Mouse (Mus musculus) macrophage (primary cell): ENCODE results near the gene Rffl. TPM values are rescaled to one million over a fixed set of nuclear protein-coding genes. Genes with fewer than 3 reads are reported as not detected.
A peak's percentile ranks its signal among the peaks of the same experiment; 100 is the strongest.

Experiments used
- H3K27ac ChIP-seq: fragments of 350-480 bp; formaldehyde crosslinking; 2 replicates; pipeline ENCODE4 v1.9.0; 2021
- H3K36me3 ChIP-seq: fragments of 350-480 bp; formaldehyde crosslinking; 2 replicates; pipeline ENCODE4 v1.9.0; 2021; ENCODE audit errors: inconsistent target
- H3K4me3 ChIP-seq: fragments of 350-480 bp; formaldehyde crosslinking; 2 replicates; pipeline ENCODE4 v1.9.0; 2021; ENCODE audit errors: inconsistent target
- H3K79me2 ChIP-seq: fragments of 350-480 bp; formaldehyde crosslinking; 2 replicates; pipeline ENCODE4 v1.9.0; 2021; ENCODE audit errors: inconsistent target
- WGBS: methylation state at CpG from one replicate; pipeline ENCODE4 v1.1.7; 2026; ENCODE audit warnings: inconsistent platforms; ENCODE audit not compliant: missing documents; 5-methylcytosine and 5-hydroxymethylcytosine counted together
- polyA plus RNA-seq: library from polyadenylated mRNA; stranded (reverse); fragments of 250-400 nt; gene quantifications from 3 replicates; pipeline ENCODE4 v1.2.4, GENCODE M21; 2018; ENCODE audit warnings: inconsistent platforms

Gene Rffl
- polyA plus RNA-seq, 1 experiment from 2014 or later, result 5.0 TPM

DNA sequence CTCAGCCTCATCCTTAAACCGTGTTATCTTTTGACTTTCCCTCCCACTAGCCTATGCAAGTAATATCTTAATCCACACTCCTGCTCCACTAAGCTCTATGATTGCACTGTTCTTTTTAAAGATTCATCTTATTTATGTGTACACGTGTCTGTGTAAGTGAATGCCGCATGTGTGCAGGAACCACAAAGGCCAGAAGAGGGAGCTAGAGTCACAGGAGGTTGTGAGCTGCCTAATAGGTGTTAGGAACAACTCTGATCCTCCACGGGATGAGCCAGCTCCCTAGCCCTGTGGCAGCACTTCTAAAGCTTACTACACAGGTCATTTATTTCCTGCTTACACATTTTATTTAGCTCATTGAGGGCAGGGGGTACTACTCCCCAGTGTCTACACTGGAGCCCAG, 51.7 kb downstream of the Rffl start:
- Histone ChIP-seq H3K79me2 (no peaks in the 10 kb centered on the region), H3K4me3 (no peak overlapping the region), H3K36me3 (0 out of 2 replicates have a peak, but pooled peaks cover 5% of the 10 kb centered on the region), H3K27ac (no peak overlapping the region)
- 67% methylated on average over 4 of the region's 4 CpGs for WGBS

DNA sequence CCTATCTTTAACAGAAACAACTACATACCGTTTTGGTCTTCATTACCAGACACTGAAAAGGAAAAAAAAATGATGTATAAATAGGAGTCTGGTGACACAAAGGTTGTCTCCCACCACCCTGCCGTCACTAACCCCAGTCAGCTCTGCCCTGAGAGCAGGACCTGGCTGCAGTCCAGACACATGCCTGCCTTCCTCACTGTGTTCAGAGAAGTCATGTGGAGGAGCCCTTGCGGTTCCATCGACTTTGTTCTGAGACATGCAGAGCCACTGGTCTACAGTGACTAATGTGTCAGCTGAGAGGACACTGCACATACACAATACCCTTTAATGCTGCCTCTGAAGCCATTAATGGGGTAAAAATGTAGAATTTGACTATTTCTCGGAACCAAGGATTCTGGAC, 62.5 kb downstream of the Rffl start:
- Histone ChIP-seq H3K36me3 (peaks cover 45% of the 10 kb centered on the region; the same call in 1 of the 2 replicates), H3K27ac (no peak overlapping the region), H3K4me3 (no peak overlapping the region), H3K79me2 (no peaks in the 10 kb centered on the region)
- WGBS, result 95% methylated on average over 5 of the region's 5 CpGs

DNA sequence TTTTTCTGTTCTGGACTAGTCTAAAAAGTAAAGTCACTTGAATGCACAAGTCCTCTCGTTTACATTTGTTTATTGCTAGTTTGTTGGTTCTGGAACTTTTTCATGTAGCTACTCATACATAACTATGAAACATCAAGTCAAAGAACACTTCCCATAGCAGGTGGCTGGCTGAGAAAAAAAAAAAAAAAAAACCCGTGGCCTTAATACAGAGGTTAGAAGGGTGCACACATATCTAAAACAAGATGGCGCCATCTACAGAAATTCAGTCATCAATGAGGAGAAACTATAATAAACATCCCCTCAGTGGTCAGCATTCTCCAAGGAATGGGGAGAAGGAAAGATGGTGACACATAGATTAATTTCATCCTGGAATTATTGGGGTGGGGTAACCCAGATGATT, 63.6 kb downstream of the Rffl start:
- 73% methylated on average over 3 of the region's 3 CpGs for WGBS
- Histone ChIP-seq H3K4me3 (no peak overlapping the region), H3K79me2 (no peaks in the 10 kb centered on the region), H3K27ac (no peak overlapping the region), H3K36me3 (peaks cover 47% of the 10 kb centered on the region; the same call in 1 of the 2 replicates)

DNA sequence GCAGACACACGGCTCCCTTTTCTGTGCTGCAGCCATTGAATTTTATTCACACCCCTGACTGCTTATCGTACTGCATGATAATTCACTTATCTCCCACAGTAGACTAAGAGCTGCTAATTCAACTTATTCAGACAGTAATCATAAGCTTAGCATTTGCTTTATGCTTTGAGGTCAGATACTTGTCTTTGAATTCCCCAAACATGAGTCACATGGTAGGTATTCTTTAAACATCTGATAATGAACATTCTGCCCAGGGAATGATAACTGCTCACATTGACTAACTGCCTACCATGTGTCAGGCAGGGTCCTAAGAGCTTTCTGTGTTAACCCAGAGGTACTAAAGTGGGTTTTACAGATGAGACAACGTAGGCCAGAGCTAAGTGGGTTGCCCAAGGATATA, 64.4 kb downstream of the Rffl start:
- no peak overlapping the region for H3K4me3 ChIP-seq
- 93% methylated on average over 3 of the region's 3 CpGs for WGBS
- no peaks in the 10 kb centered on the region for H3K79me2 ChIP-seq
- peaks cover 47% of the 10 kb centered on the region for H3K36me3 ChIP-seq
- H3K27ac ChIP-seq, result no peak overlapping the region

- Histone ChIP-seq H3K27ac (no peak overlapping the region), H3K36me3 (peaks cover 15% of the 10 kb centered on the region; the same call in 1 of the 2 replicates), H3K79me2 (peaks cover 23% of the 10 kb centered on the region; the same call in 1 of the 2 replicates), H3K4me3 (no peak overlapping the region)
- 95% methylated on average over 11 of the region's 11 CpGs for WGBS
Measured at GRCm38 (mm10) chr11:82783453-82783852, 87.6 kb downstream of the Rffl start.

- peak overlapping the region; percentile 55 for H3K27ac ChIP-seq
Measured at GRCm38 (mm10) chr11:82782197-82782596, 88.8 kb downstream of the Rffl start.

DNA sequence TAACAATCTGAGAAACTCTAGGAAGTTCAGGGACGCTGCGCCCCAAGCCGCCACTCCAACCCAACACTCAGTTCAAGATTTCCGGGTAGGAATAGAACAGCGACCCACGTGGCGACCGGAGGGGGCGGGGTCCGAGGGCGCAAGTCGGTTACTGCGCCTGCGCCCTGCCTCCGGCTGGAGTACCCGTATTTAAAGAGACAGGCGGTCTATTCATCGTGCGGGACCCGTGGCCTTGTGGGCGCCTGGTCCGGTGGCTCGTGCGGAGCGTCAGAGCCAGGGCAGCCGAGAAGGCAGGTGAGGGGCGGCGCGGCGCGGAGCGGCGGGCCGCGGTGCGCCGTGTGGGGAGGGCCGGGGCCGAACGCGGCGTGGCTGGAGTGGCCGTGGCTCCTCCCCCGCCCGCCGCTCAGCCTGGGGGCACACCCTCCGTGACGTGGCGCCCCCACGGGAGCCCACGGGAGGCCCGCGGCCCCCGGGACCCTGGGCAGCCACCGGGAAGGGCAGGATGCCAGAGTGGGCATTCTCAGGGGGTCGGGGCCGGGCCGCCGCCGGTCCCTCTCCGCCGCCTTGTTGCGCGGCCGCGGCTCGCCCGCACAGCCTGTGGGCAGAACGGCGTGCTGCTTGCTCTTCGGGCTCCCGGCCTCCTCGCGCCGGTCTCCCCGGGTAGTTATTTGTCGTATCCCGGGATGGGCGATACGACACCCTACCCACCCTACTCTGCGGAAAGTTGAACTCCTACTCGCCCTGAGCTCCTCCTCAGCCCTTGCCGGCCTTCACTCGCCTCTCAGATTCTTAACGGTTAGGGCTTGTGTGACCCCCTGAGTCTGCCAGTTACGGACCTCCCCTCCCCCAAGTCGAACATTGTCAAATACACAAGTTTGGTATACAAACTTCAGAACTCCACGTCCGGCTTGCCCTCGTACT, 89.8 kb downstream of the Rffl start, which contains the start of gene Lig3:
TSS of gene Lig3 (plus strand) at position 126 of the 921 bp plus-strand sequence.
- Histone ChIP-seq H3K79me2 (peaks cover 23% of the 10 kb centered on the region; the same call in 1 of the 2 replicates), H3K27ac (peak within 1 kb of the TSS; percentile 55), H3K4me3 (peak within 1 kb of the TSS; percentile 79), H3K36me3 (no peaks in the 10 kb centered on the region)
- under 1% methylated on average over 87 of the region's 90 CpGs for WGBS

More at GRCm38 (mm10) chr11:82782197-82782596, 88.8 kb downstream of the Rffl start:
- Histone ChIP-seq H3K36me3 (peaks cover 4% of the 10 kb centered on the region; the same call in 1 of the 2 replicates), H3K79me2 (peaks cover 23% of the 10 kb centered on the region; the same call in 1 of the 2 replicates), H3K4me3 (peak overlapping the region; percentile 79)
- WGBS, result 54% methylated on average over 6 of the region's 6 CpGs

DNA sequence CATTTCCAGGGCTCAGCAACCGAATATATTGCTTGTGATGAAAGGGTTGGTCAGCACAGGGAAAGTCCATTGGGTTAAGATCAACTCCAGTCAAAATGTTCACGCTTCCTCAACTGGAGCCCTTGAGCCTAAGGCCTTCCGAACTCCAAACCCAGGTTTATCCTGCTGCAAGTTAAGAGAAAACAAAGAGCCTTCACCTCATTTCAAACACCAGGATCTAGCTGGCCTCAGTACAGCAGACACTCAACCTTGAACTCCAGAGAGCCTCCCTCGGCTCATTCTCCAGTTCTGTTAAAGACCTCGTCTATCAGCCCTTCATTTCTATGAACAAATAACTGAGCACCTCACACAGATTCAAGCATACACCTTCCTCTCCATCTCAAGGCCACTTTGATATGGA, 90.9 kb downstream of the Rffl start:
- H3K27ac ChIP-seq, result peak overlapping the region; percentile 42
- no peaks in the 10 kb centered on the region for H3K36me3 ChIP-seq
- H3K79me2 ChIP-seq, result peaks cover 23% of the 10 kb centered on the region; the same call in 1 of the 2 replicates
- WGBS, result 48% methylated on average over 4 of the region's 5 CpGs
- peak overlapping the region; percentile 70 for H3K4me3 ChIP-seq

GRCm38 (mm10) chr11:82764438-82764924, 106.5 kb downstream of the Rffl start:
- Histone ChIP-seq H3K36me3 (no peaks in the 10 kb centered on the region), H3K27ac (peak overlapping the region; percentile 81), H3K4me3 (peak overlapping the region; percentile 99), H3K79me2 (peaks cover 29% of the 10 kb centered on the region)
- 0% methylated on average over 28 of the region's 28 CpGs for whole genome bisulfite sequencing

DNA sequence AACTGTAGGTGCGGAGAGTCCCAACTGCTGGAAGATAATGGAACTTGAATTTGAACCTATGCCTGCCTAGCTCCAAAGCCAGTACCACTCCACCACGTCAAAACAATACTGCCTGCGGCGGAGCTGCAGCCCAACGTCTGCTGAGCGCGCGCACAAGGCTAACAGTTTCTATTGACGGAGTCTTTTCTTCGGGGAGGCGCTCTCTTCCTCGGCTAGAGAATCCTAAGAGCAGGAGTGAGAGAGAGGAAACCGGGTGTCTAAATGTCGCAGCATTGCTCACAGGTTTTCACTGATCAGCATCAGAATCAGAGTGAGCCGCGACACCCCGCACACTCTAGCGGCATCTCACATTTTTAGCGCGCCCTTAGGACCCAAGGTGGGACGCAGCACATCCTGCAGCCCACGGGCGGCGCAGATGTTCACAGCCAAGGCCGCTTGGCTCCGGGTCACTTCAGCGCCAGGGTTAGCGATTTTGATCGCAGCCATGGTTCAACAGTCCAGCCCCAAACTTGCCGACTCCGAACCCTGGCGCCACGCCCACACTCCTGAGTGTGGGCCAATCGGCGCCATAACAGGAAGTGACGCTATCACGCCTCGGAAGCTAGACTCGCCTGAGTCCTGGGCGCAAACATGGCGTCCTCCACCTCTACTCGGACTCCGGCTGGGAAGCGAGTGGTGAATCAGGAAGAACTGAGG, 107.1 kb downstream of the Rffl start, which contains the start of the genes Cct6b and Zfp830:
TSS of gene Cct6b (minus strand) at position 580 of the 696 bp plus-strand sequence.
TSS of gene Zfp830 (plus strand) at position 604 of the 696 bp plus-strand sequence.
- WGBS, result 0% methylated on average over 37 of the region's 44 CpGs
- H3K4me3 ChIP-seq, result peak within 1 kb of the TSS; percentile 99
- peaks cover 29% of the 10 kb centered on the region for H3K79me2 ChIP-seq
- H3K36me3 ChIP-seq, result no peaks in the 10 kb centered on the region
- peak within 1 kb of the TSS; percentile 81 for H3K27ac ChIP-seq

DNA sequence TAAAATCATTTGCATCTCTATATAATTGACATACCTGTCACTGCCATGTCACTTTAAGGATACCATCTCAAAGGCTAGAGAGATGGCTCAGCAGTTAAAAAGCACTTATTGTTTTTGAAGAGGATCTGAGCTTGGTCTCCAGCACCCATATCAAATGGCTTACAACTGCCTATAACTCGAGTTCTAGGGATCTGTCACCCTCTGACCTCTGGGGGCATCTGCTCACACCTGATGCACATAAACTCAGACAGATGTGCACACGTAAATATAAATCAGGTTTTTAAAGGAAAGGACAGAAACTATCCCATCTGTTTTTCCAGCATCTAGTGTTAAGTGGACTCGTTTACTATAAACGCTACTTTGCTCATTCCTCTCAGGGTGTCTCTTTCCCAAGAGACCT, 107.7 kb downstream of the Rffl start:
- peaks cover 29% of the 10 kb centered on the region for H3K79me2 ChIP-seq
- peak overlapping the region; percentile 99 for H3K4me3 ChIP-seq
- no peaks in the 10 kb centered on the region for H3K36me3 ChIP-seq
- peak overlapping the region; percentile 81 for H3K27ac ChIP-seq
- WGBS, result 11% methylated on average over 4 of the region's 4 CpGs

- Histone ChIP-seq H3K36me3 (no peaks in the 10 kb centered on the region), H3K27ac (no peak overlapping the region), H3K79me2 (peaks cover 29% of the 10 kb centered on the region), H3K4me3 (no peak overlapping the region)
- 93% methylated on average over 6 of the region's 6 CpGs for WGBS
Measured at GRCm38 (mm10) chr11:82762286-82762829, 108.7 kb downstream of the Rffl start.

- no peak overlapping the region for H3K27ac ChIP-seq
- H3K4me3 ChIP-seq, result no peak overlapping the region
- no peaks in the 10 kb centered on the region for H3K79me2 ChIP-seq
- no peaks in the 10 kb centered on the region for H3K36me3 ChIP-seq
- 100% methylated on average over 1 of the region's 1 CpGs for WGBS
Measured at GRCm38 (mm10) chr11:82755919-82756318, 115.1 kb downstream of the Rffl start.
